In the genomic region with DNA sequence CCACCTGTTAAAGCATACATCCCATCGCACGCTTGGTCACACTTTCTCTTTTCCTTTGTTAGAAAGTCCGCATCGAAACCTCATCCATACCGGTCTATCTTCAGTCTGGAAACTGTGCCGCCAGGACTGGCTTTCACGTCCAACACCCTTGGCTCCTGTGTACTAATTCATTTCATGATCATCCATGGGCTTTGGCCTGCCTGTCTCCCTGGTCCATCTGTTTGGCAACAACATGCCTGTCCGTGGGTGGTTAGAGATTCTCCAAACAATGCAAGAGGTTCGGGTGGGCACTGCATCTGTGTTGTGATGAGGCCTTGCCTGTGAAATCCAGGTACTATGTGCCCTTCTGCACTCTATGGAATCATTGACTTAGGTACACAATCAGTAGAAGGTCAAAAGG, we compare ENCODE assay signal across 12 mouse cellular contexts.
"Had no signal": no experiment of that assay in that cellular context is flagged by ENCODE, and none has a peak within 500 bp of the region (broad histone marks: within the 10 kb centered on the region; RNA-seq: fewer than 3 reads in every experiment).

No protein-coding gene starts in this region.

- DNase-seq: retina, postnatal 1 day; right cerebral cortex, adult 18-20 months; right cerebral cortex, postnatal 14 days; right cerebral cortex, postnatal 25 days; right cerebral cortex, postnatal 4 days; spleen, adult 18-20 months; thymus, adult 18-20 months; thymus, adult 2 months; thymus, postnatal 14 days; thymus, postnatal 25 days; thymus, postnatal 36 days; thymus, postnatal 4 days had no signal
